Mouse (Mus musculus) T-helper 1 cell (primary cell): ENCODE data around the gene Hes7.

ENCODE experiments used
- in situ Hi-C: fragments of 300-600 bp; cut with MboI, MseI; formaldehyde crosslinking; loops from one replicate; pipeline ENCODE4 v1.15.1; 2025; ENCODE audit warnings: high pct_unique_total_duplicates

Gene Hes7

GRCm38 (mm10) chr11:69100639-69101360 lies 19.4 kb upstream of the Hes7 start:
- in situ Hi-C loops: loop anchor here (25.0 kb wide), 1 partner anchor 1137 kb away; the partner anchor contains the start of genes 0610010K14Rik, Bcl6b, Gm21988 and Rnasek

GRCm38 (mm10) chr11:69101604-69102402 lies 18.4 kb upstream of the Hes7 start:
- in situ Hi-C loops: loop anchor here (25.0 kb wide), 1 partner anchor 1135 kb away; the partner anchor contains the start of genes 0610010K14Rik, Bcl6b, Gm21988 and Rnasek

- in situ Hi-C loops: loop anchor here (25.0 kb wide), 1 partner anchor 1135 kb away; the partner anchor contains the start of genes 0610010K14Rik, Bcl6b, Gm21988 and Rnasek
Observed at GRCm38 (mm10) chr11:69102403-69102725, 17.8 kb upstream of the Hes7 start.

GRCm38 (mm10) chr11:69103121-69103520 lies 17.1 kb upstream of the Hes7 start:
- in situ Hi-C loops: loop anchor here (25.0 kb wide), 1 partner anchor 1134 kb away; the partner anchor contains the start of genes 0610010K14Rik, Bcl6b, Gm21988 and Rnasek

- in situ Hi-C loops: loop anchor here (25.0 kb wide), 1 partner anchor 1134 kb away; the partner anchor contains the start of genes 0610010K14Rik, Bcl6b, Gm21988 and Rnasek
Observed at GRCm38 (mm10) chr11:69103531-69104435, 16.4 kb upstream of the Hes7 start.

- in situ Hi-C loops: loop anchor here (25.0 kb wide), 1 partner anchor 1133 kb away; the partner anchor contains the start of genes 0610010K14Rik, Bcl6b, Gm21988 and Rnasek
Observed at GRCm38 (mm10) chr11:69104487-69104886, 15.7 kb upstream of the Hes7 start.

- in situ Hi-C loops: loop anchor here (25.0 kb wide), 1 partner anchor 1132 kb away; the partner anchor contains the start of genes 0610010K14Rik, Bcl6b, Gm21988 and Rnasek
Observed at GRCm38 (mm10) chr11:69105227-69105626, 15.0 kb upstream of the Hes7 start.

- in situ Hi-C loops: loop anchor here (25.0 kb wide), 1 partner anchor 1132 kb away; the partner anchor contains the start of genes 0610010K14Rik, Bcl6b, Gm21988 and Rnasek
Observed at GRCm38 (mm10) chr11:69105796-69106195, 14.4 kb upstream of the Hes7 start.

GRCm38 (mm10) chr11:69106299-69106698 lies 13.9 kb upstream of the Hes7 start:
- in situ Hi-C loops: loop anchor here (25.0 kb wide), 1 partner anchor 1131 kb away; the partner anchor contains the start of genes 0610010K14Rik, Bcl6b, Gm21988 and Rnasek

GRCm38 (mm10) chr11:69106842-69107241 lies 13.4 kb upstream of the Hes7 start:
- in situ Hi-C loops: loop anchor here (25.0 kb wide), 1 partner anchor 1130 kb away; the partner anchor contains the start of genes 0610010K14Rik, Bcl6b, Gm21988 and Rnasek

- in situ Hi-C loops: loop anchor here (25.0 kb wide), 1 partner anchor 1130 kb away; the partner anchor contains the start of genes 0610010K14Rik, Bcl6b, Gm21988 and Rnasek
Observed at GRCm38 (mm10) chr11:69107676-69108075, 12.5 kb upstream of the Hes7 start.

- in situ Hi-C loops: loop anchor here (25.0 kb wide), 1 partner anchor 1129 kb away; the partner anchor contains the start of genes 0610010K14Rik, Bcl6b, Gm21988 and Rnasek
Observed at GRCm38 (mm10) chr11:69108223-69108622, 12.0 kb upstream of the Hes7 start.

GRCm38 (mm10) chr11:69109032-69109900 lies 10.9 kb upstream of the Hes7 start:
- in situ Hi-C loops: loop anchor here (25.0 kb wide), 1 partner anchor 1128 kb away; the partner anchor contains the start of genes 0610010K14Rik, Bcl6b, Gm21988 and Rnasek

GRCm38 (mm10) chr11:69110319-69111046 lies 9.7 kb upstream of the Hes7 start:
- in situ Hi-C loops: loop anchor here (25.0 kb wide), 1 partner anchor 1127 kb away; the partner anchor contains the start of genes 0610010K14Rik, Bcl6b, Gm21988 and Rnasek

GRCm38 (mm10) chr11:69111051-69111810 lies 9.0 kb upstream of the Hes7 start:
- in situ Hi-C loops: loop anchor here (25.0 kb wide), 1 partner anchor 1126 kb away; the partner anchor contains the start of genes 0610010K14Rik, Bcl6b, Gm21988 and Rnasek

GRCm38 (mm10) chr11:69111865-69112264 lies 8.3 kb upstream of the Hes7 start:
- in situ Hi-C loops: loop anchor here (25.0 kb wide), 1 partner anchor 1125 kb away; the partner anchor contains the start of genes 0610010K14Rik, Bcl6b, Gm21988 and Rnasek

- in situ Hi-C loops: loop anchor here (25.0 kb wide), 1 partner anchor 1123 kb away; the partner anchor contains the start of genes 0610010K14Rik, Bcl6b, Gm21988 and Rnasek
Observed at GRCm38 (mm10) chr11:69114018-69114417, 6.2 kb upstream of the Hes7 start.
